Mouse (Mus musculus) regulatory T cell (primary cell): ENCODE measurements around the gene Asic1.

Experiments
- in situ Hi-C: fragments of 300-600 bp; cut with MboI, MseI; formaldehyde crosslinking; loops from one replicate; pipeline ENCODE4 v1.15.1; 2025; ENCODE audit warnings: high pct_unique_total_duplicates

Asic1 gene

GRCm38 (mm10) chr15:99670154-99670821, at the start of gene Asic1:
TSS of gene Asic1 (plus strand) at chr15:99670368.
- in situ Hi-C loops = loop anchor here (5.0 kb wide), 2 partner anchors 73 to 173 kb away; no protein-coding TSS in a partner anchor

- in situ Hi-C loops = loop anchor here (5.0 kb wide), 1 partner anchor 370 kb away; no protein-coding TSS in a partner anchor
Observed at GRCm38 (mm10) chr15:99622063-99622462, 48.1 kb upstream of the Asic1 start.

GRCm38 (mm10) chr15:99631618-99632017, 38.5 kb upstream of the Asic1 start:
- in situ Hi-C loops = no loop called here

GRCm38 (mm10) chr15:99634702-99635101, 35.5 kb upstream of the Asic1 start:
- in situ Hi-C loops = no loop called here

GRCm38 (mm10) chr15:99637405-99638123, 32.6 kb upstream of the Asic1 start:
- in situ Hi-C loops = no loop called here

GRCm38 (mm10) chr15:99638124-99638485, 32.1 kb upstream of the Asic1 start:
- in situ Hi-C loops = no loop called here

GRCm38 (mm10) chr15:99642622-99643021, 27.5 kb upstream of the Asic1 start:
- in situ Hi-C loops = no loop called here

GRCm38 (mm10) chr15:99643832-99644231, 26.3 kb upstream of the Asic1 start:
- in situ Hi-C loops = no loop called here

GRCm38 (mm10) chr15:99644776-99645175, 25.4 kb upstream of the Asic1 start:
- in situ Hi-C loops = no loop called here

- in situ Hi-C loops = no loop called here
Observed at GRCm38 (mm10) chr15:99648326-99648725, 21.8 kb upstream of the Asic1 start.

- in situ Hi-C loops = no loop called here
Observed at GRCm38 (mm10) chr15:99649067-99649761, 21.0 kb upstream of the Asic1 start.

GRCm38 (mm10) chr15:99650304-99650703, 19.9 kb upstream of the Asic1 start:
- in situ Hi-C loops = no loop called here

GRCm38 (mm10) chr15:99651163-99651872, 18.9 kb upstream of the Asic1 start, which contains the start of gene Racgap1:
TSS of gene Racgap1 (minus strand) at chr15:99651656.
- in situ Hi-C loops = no loop called here

GRCm38 (mm10) chr15:99651984-99652872, 17.9 kb upstream of the Asic1 start:
- in situ Hi-C loops = no loop called here

GRCm38 (mm10) chr15:99653291-99653690, 16.9 kb upstream of the Asic1 start:
- in situ Hi-C loops = no loop called here

GRCm38 (mm10) chr15:99653876-99654275, 16.3 kb upstream of the Asic1 start:
- in situ Hi-C loops = no loop called here

GRCm38 (mm10) chr15:99655956-99656355, 14.2 kb upstream of the Asic1 start:
- in situ Hi-C loops = no loop called here

GRCm38 (mm10) chr15:99658437-99658836, 11.7 kb upstream of the Asic1 start:
- in situ Hi-C loops = no loop called here

- in situ Hi-C loops = no loop called here
Observed at GRCm38 (mm10) chr15:99661121-99661830, 8.9 kb upstream of the Asic1 start.

- in situ Hi-C loops = no loop called here
Observed at GRCm38 (mm10) chr15:99662371-99662770, 7.8 kb upstream of the Asic1 start.
